Mouse (Mus musculus) spleen, adult 2 months (tissue): ENCODE results near the gene Msh3. TPM values are rescaled to one million over a fixed set of nuclear protein-coding genes. Genes with fewer than 3 reads are reported as not detected.

Source experiments
- DNase-seq, 2 experiments: peaks; one replicate each; pipeline versions ENCODE4 v3.0.0 to v3.0.0-alpha.2; 2012 to 2021; ENCODE audit warnings: low spot score in 2 of 2, low read depth in 1 of 2
- H3K27ac ChIP-seq: fragments of 200-500 bp; 2 replicates; pipeline ENCODE4 v1.5.1; 2012; ENCODE audit warnings: low read length, inconsistent platforms; ENCODE audit not compliant: insufficient read depth
- H3K27me3 ChIP-seq: fragments of 200-500 bp; 2 replicates; pipeline ENCODE4 v1.6.1; 2012; ENCODE audit warnings: mild to moderate bottlenecking, moderate library complexity, low read length, inconsistent platforms; ENCODE audit not compliant: control insufficient read depth, insufficient read depth
- H3K36me3 ChIP-seq: fragments of 200-500 bp; 2 replicates; pipeline ENCODE4 v1.6.1; 2012; ENCODE audit warnings: mild to moderate bottlenecking, low read length, inconsistent platforms; ENCODE audit not compliant: control insufficient read depth, insufficient read depth
- H3K4me1 ChIP-seq: fragments of 200-500 bp; 2 replicates; pipeline ENCODE4 v1.6.1; 2011; ENCODE audit warnings: inconsistent platforms; ENCODE audit not compliant: control insufficient read depth, insufficient read depth, insufficient read length
- H3K4me3 ChIP-seq: fragments of 200-500 bp; 2 replicates; pipeline ENCODE4 v1.5.1; 2011; ENCODE audit warnings: mild to moderate bottlenecking, inconsistent platforms; ENCODE audit not compliant: insufficient read depth, insufficient read length; ENCODE audit errors: extremely low read depth
- CTCF ChIP-seq: fragments of 200-500 bp; IDR thresholded peaks from 2 replicates; pipeline ENCODE4 v1.5.1; 2011; ENCODE audit warnings: mild to moderate bottlenecking, inconsistent platforms; ENCODE audit not compliant: insufficient read depth, insufficient read length, insufficient replicate concordance; ENCODE audit errors: extremely low read depth
- POLR2A ChIP-seq: fragments of 200-500 bp; IDR thresholded peaks from 2 replicates; pipeline ENCODE4 v1.6.1; 2011; ENCODE audit warnings: low read depth, low read length, inconsistent platforms
- WGBS: fragments of 180-500 bp; shearing (Covaris S2); methylation state at CpG from one replicate; pipeline ENCODE4 v1.1.7; 2018; 5-methylcytosine and 5-hydroxymethylcytosine counted together
- polyA plus RNA-seq: library from polyadenylated mRNA; depleted of rRNA; stranded (reverse); fragments of >200 nt; gene quantifications from 2 replicates; pipeline ENCODE4 v1.2.3, GENCODE M21; 2012

Gene Msh3
- polyA plus RNA-seq, 1 experiment, result 2.9 TPM

GRCm38 (mm10) chr13:92241426-92241825, 113.4 kb downstream of the Msh3 start:
- Histone ChIP-seq H3K36me3 (peaks cover 2% of the 10 kb centered on the region; the same call in 1 of the 2 replicates), H3K4me1 (no peaks in the 10 kb centered on the region; the same call in 1 of the 2 replicates), H3K27ac (no peak overlapping the region), H3K27me3 (no peaks in the 10 kb centered on the region), H3K4me3 (no peak overlapping the region)
- 64% methylated on average over 4 of the region's 4 CpGs for WGBS
- no peak for DNase-seq
- TF ChIP-seq CTCF (no peak), POLR2A (no peak)

- Histone ChIP-seq H3K27ac (no peak overlapping the region), H3K4me3 (no peak overlapping the region), H3K27me3 (no peaks in the 10 kb centered on the region), H3K36me3 (peaks cover 4% of the 10 kb centered on the region), H3K4me1 (no peaks in the 10 kb centered on the region)
- TF ChIP-seq POLR2A (no peak), CTCF (no peak)
- no peak for DNase-seq
- WGBS, result 82% methylated on average over 3 of the region's 3 CpGs
These were observed 116.9 kb downstream of the Msh3 start for GRCm38 (mm10) chr13:92237887-92238286.

GRCm38 (mm10) chr13:92237016-92237415, 117.8 kb downstream of the Msh3 start:
- peaks cover 4% of the 10 kb centered on the region for H3K36me3 ChIP-seq
- no peak overlapping the region for H3K27ac ChIP-seq
- no peak for DNase-seq
- H3K27me3 ChIP-seq, result no peaks in the 10 kb centered on the region
- TF ChIP-seq POLR2A, result no peak
- no peak for TF ChIP-seq CTCF
- H3K4me3 ChIP-seq, result no peak overlapping the region
- H3K4me1 ChIP-seq, result no peaks in the 10 kb centered on the region
- 94% methylated on average over 4 of the region's 4 CpGs for WGBS

- no peak for DNase-seq
- 93% methylated on average over 9 of the region's 9 CpGs for WGBS
These were observed 122.5 kb downstream of the Msh3 start for GRCm38 (mm10) chr13:92232076-92232938.

GRCm38 (mm10) chr13:92228037-92228436, 126.8 kb downstream of the Msh3 start:
- Histone ChIP-seq H3K27me3 (no peaks in the 10 kb centered on the region), H3K4me1 (no peaks in the 10 kb centered on the region), H3K36me3 (0 out of 2 replicates have a peak, but pooled peaks cover under 1% of the 10 kb centered on the region), H3K4me3 (no peak overlapping the region), H3K27ac (no peak overlapping the region)
- no peak for DNase-seq
- 94% methylated on average over 1 of the region's 1 CpGs for WGBS
- TF ChIP-seq CTCF (no peak), POLR2A (no peak)

More at GRCm38 (mm10) chr13:92232076-92232938, 122.5 kb downstream of the Msh3 start:
- Histone ChIP-seq H3K36me3 (peaks cover 4% of the 10 kb centered on the region), H3K27ac (no peak overlapping the region), H3K27me3 (no peaks in the 10 kb centered on the region), H3K4me1 (no peaks in the 10 kb centered on the region), H3K4me3 (no peak overlapping the region)
- TF ChIP-seq CTCF (no peak), POLR2A (no peak)

GRCm38 (mm10) chr13:92223567-92223966, 131.2 kb downstream of the Msh3 start:
- WGBS, result 95% methylated on average over 3 of the region's 3 CpGs
- no peak overlapping the region for H3K4me3 ChIP-seq
- TF ChIP-seq CTCF, result no peak
- TF ChIP-seq POLR2A, result no peak
- H3K27ac ChIP-seq, result no peak overlapping the region
- H3K27me3 ChIP-seq, result no peaks in the 10 kb centered on the region
- no peak for DNase-seq
- no peaks in the 10 kb centered on the region for H3K4me1 ChIP-seq
- H3K36me3 ChIP-seq, result peaks cover 9% of the 10 kb centered on the region

- WGBS, result 98% methylated on average over 5 of the region's 5 CpGs
- no peaks in the 10 kb centered on the region for H3K27me3 ChIP-seq
- H3K4me3 ChIP-seq, result no peak overlapping the region
These were observed 132.0 kb downstream of the Msh3 start for GRCm38 (mm10) chr13:92222763-92223162.

More at GRCm38 (mm10) chr13:92222763-92223162, 132.0 kb downstream of the Msh3 start:
- TF ChIP-seq CTCF (no peak), POLR2A (no peak)
- peaks cover 11% of the 10 kb centered on the region for H3K36me3 ChIP-seq
- H3K4me1 ChIP-seq, result no peaks in the 10 kb centered on the region
- H3K27ac ChIP-seq, result no peak overlapping the region
- no peak for DNase-seq
